Comparison of ENCODE assay signal across 23 mouse cellular contexts in genomic region chr1:179282821-179283220, GRCm38 (mm10).
DNase-seq lines count a peak whose midpoint lies in the region; ATAC-seq and TF ChIP-seq lines count a peak whose summit lies in the region.
"Had no signal": no experiment of that assay in that cellular context is flagged by ENCODE, and none has a peak within 500 bp of the region (broad histone marks: within the 10 kb centered on the region; RNA-seq: fewer than 3 reads in every experiment).

No protein-coding gene starts in this region.

- 0 out of 2 replicates have a peak, but pooled peaks have one; percentile 19 for ATAC-seq in heart, embryonic 13.5 days (ENCODE audit: extremely low read depth, insufficient number of reproducible peaks, low FRiP score, low TSS enrichment)
- ATAC-seq in heart, embryonic 16.5 days (replicated peaks; ENCODE audit: extremely low read depth, insufficient read depth, low FRiP score), result peak; percentile 54; the same call in 1 of the 2 replicates
- 0 out of 2 replicates have a peak, but pooled peaks have one; percentile 24 for ATAC-seq in lung, embryonic 16.5 days (ENCODE audit: low read depth)
- ATAC-seq: activated CD4-positive, CD25-positive, alpha-beta regulatory T cell, adult 4 months; forebrain, embryonic 13.5 days; forebrain, embryonic 16.5 days; intestine, postnatal 0 days had no signal

- intact Hi-C loops in heart, adult 2 months (cut with DNase I), result no loop called here
- intact Hi-C loops in heart, postnatal 14 days (cut with DNase I), result no loop called here
- intact Hi-C loops in heart, postnatal 36 days (cut with DNase I), result no loop called here

- H3K4me1 ChIP-seq in heart, embryonic 10.5 days, result peaks cover 27% of the 10 kb centered on the region
- H3K4me1 ChIP-seq in heart, adult 2 months (ENCODE audit: control insufficient read depth, insufficient read depth, low read length), result no peaks in the 10 kb centered on the region
- peaks cover 25% of the 10 kb centered on the region for H3K4me1 ChIP-seq in heart, embryonic 13.5 days
- H3K4me1 ChIP-seq in heart, embryonic 16.5 days (ENCODE audit: control insufficient read depth, insufficient read depth, low read length), result peaks cover 17% of the 10 kb centered on the region
- peaks cover 7% of the 10 kb centered on the region; the same call in 1 of the 2 replicates for H3K4me1 ChIP-seq in lung, embryonic 16.5 days (replicated peaks; ENCODE audit: control insufficient read depth, insufficient read depth, low read length)
- H3K4me1 ChIP-seq: forebrain, embryonic 13.5 days; hindbrain, embryonic 12.5 days had no signal

- no peak overlapping the region for H3K4me3 ChIP-seq in heart, embryonic 10.5 days
- H3K4me3 ChIP-seq in heart, adult 2 months, result no peak overlapping the region
- no peak overlapping the region for H3K4me3 ChIP-seq in heart, embryonic 13.5 days
- no peak overlapping the region for H3K4me3 ChIP-seq in heart, embryonic 16.5 days (ENCODE audit: low read length)
- no peak overlapping the region for H3K4me3 ChIP-seq in lung, embryonic 16.5 days (ENCODE audit: low read length)
- H3K4me3 ChIP-seq: forebrain, embryonic 10.5 days; forebrain, embryonic 13.5 days; hindbrain, embryonic 12.5 days; hindbrain, embryonic 15.5 days had no signal

- no peaks in the 10 kb centered on the region for H3K36me3 ChIP-seq in heart, embryonic 10.5 days
- no peaks in the 10 kb centered on the region for H3K36me3 ChIP-seq in heart, adult 2 months (ENCODE audit: control insufficient read depth, insufficient read depth, low read length)
- no peaks in the 10 kb centered on the region for H3K36me3 ChIP-seq in heart, embryonic 13.5 days
- H3K36me3 ChIP-seq in heart, embryonic 16.5 days (ENCODE audit: control insufficient read depth, insufficient read depth), result no peaks in the 10 kb centered on the region
- no peaks in the 10 kb centered on the region for H3K36me3 ChIP-seq in lung, embryonic 16.5 days (ENCODE audit: control insufficient read depth, insufficient read depth, low read length)
- H3K36me3 ChIP-seq: forebrain, embryonic 10.5 days; hindbrain, embryonic 12.5 days; hindbrain, embryonic 15.5 days had no signal

- no peak for TF ChIP-seq EP300 in heart, adult 2 months (IDR thresholded peaks at IDR 0.05; ENCODE audit: insufficient read depth, low read depth, low read length)

- no peak overlapping the region for H3K9ac ChIP-seq in heart, adult 2 months (ENCODE audit: low read depth, low read length)
- H3K9ac ChIP-seq in heart, embryonic 13.5 days, result peak overlapping the region; percentile 21; the same call in 1 of the 2 replicates
- peak overlapping the region; percentile 51 for H3K9ac ChIP-seq in heart, embryonic 16.5 days (ENCODE audit: low read length)
- H3K9ac ChIP-seq in lung, embryonic 16.5 days (ENCODE audit: low read length), result no peak overlapping the region
- H3K9ac ChIP-seq: forebrain, embryonic 13.5 days; hindbrain, embryonic 12.5 days; hindbrain, embryonic 15.5 days had no signal

- TF ChIP-seq POLR2A in heart, adult 2 months (IDR thresholded peaks at IDR 0.05; ENCODE audit: insufficient read depth, low read depth, low read length), result no peak

- no peaks in the 10 kb centered on the region for H3K79me2 ChIP-seq in heart, adult 2 months (replicated peaks; ENCODE audit: control insufficient read depth, insufficient read depth, low read length)

- no peaks in the 10 kb centered on the region for H3K9me3 ChIP-seq in heart, embryonic 10.5 days
- no peaks in the 10 kb centered on the region for H3K9me3 ChIP-seq in heart, embryonic 13.5 days
- H3K9me3 ChIP-seq in heart, embryonic 16.5 days (replicated peaks; ENCODE audit: control insufficient read depth, low read length), result no peaks in the 10 kb centered on the region
- no peaks in the 10 kb centered on the region for H3K9me3 ChIP-seq in lung, embryonic 16.5 days (ENCODE audit: control insufficient read depth, low read length)
- H3K9me3 ChIP-seq: forebrain, embryonic 10.5 days; forebrain, embryonic 13.5 days; hindbrain, embryonic 12.5 days; hindbrain, embryonic 15.5 days had no signal

- 49% methylated on average over 5 of the region's 5 CpGs for WGBS in heart, embryonic 10.5 days
- 43% methylated on average over 5 of the region's 5 CpGs for WGBS in heart, adult 2 months
- WGBS in heart, embryonic 13.5 days, result 31% methylated on average over 5 of the region's 5 CpGs
- 39% methylated on average over 5 of the region's 5 CpGs for WGBS in heart, embryonic 16.5 days
- 67% methylated on average over 5 of the region's 5 CpGs for WGBS in lung, embryonic 16.5 days

- no peak for DNase-seq in heart, embryonic 10.5 days (ENCODE audit: low spot score)
- DNase-seq in heart, adult 2 months, result no peak
- DNase-seq in heart, postnatal 14 days, result no peak
- DNase-seq in heart, postnatal 36 days, result no peak
- no peak for DNase-seq in lung, postnatal 10 days
- DNase-seq: adrenal gland, adult 8-10 months; adrenal gland, postnatal 25 days; cerebellum, adult 18-20 months; cerebellum, adult 9-10 months; cerebellum, postnatal 14 days; gastrocnemius, postnatal 10 days; gastrocnemius, postnatal 36 days; kidney, adult 2 months had no signal

- H3K27ac ChIP-seq in heart, embryonic 10.5 days, result peak overlapping the region; percentile 72
- no peak overlapping the region for H3K27ac ChIP-seq in heart, adult 2 months
- peak overlapping the region; percentile 73 for H3K27ac ChIP-seq in heart, embryonic 13.5 days (replicated peaks)
- H3K27ac ChIP-seq in heart, embryonic 16.5 days (ENCODE audit: low read length), result peak overlapping the region; percentile 89
- H3K27ac ChIP-seq in lung, embryonic 16.5 days (ENCODE audit: low read length), result no peak overlapping the region
- H3K27ac ChIP-seq: forebrain, embryonic 10.5 days; forebrain, embryonic 13.5 days; hindbrain, embryonic 12.5 days had no signal

- no peaks in the 10 kb centered on the region for H3K27me3 ChIP-seq in heart, embryonic 10.5 days (ENCODE audit: insufficient read depth, poor library complexity, severe bottlenecking)
- no peaks in the 10 kb centered on the region for H3K27me3 ChIP-seq in heart, adult 2 months (ENCODE audit: control insufficient read depth, insufficient read depth, low read length)
- no peaks in the 10 kb centered on the region for H3K27me3 ChIP-seq in heart, embryonic 13.5 days (replicated peaks)
- no peaks in the 10 kb centered on the region for H3K27me3 ChIP-seq in heart, embryonic 16.5 days (ENCODE audit: control insufficient read depth, insufficient read depth, low read length)
- no peaks in the 10 kb centered on the region for H3K27me3 ChIP-seq in lung, embryonic 16.5 days (ENCODE audit: control insufficient read depth, insufficient read depth, low read depth, low read length)
- H3K27me3 ChIP-seq: forebrain, embryonic 13.5 days; hindbrain, embryonic 12.5 days; hindbrain, embryonic 15.5 days had no signal

- peak overlapping the region; percentile 24 for H3K4me2 ChIP-seq in heart, embryonic 13.5 days
- peak overlapping the region; percentile 34 for H3K4me2 ChIP-seq in heart, embryonic 16.5 days (ENCODE audit: low read depth, low read length)
- no peak overlapping the region for H3K4me2 ChIP-seq in lung, embryonic 16.5 days (ENCODE audit: low read depth, low read length)
- H3K4me2 ChIP-seq: forebrain, embryonic 13.5 days; hindbrain, embryonic 12.5 days; hindbrain, embryonic 15.5 days had no signal

- TF ChIP-seq CTCF in heart, adult 2 months (IDR thresholded peaks at IDR 0.05), result no peak

Comparison
In these comparisons a context has a peak if more than half of its experiments do, and no peak if none do; other contexts are left out.
1. H3K27ac ChIP-seq: peak in heart, embryonic 10.5 days (single experiment), heart, embryonic 13.5 days (single experiment) and heart, embryonic 16.5 days (single experiment); none in heart, adult 2 months (single experiment) and lung, embryonic 16.5 days (single experiment).
2. H3K9ac ChIP-seq: peak in heart, embryonic 13.5 days (single experiment) and heart, embryonic 16.5 days (single experiment); none in heart, adult 2 months (single experiment) and lung, embryonic 16.5 days (single experiment).
3. Peak in every context shown above with its lines, with median percentiles within 50 percentile points of each other: ATAC-seq.